Mouse (Mus musculus) right cerebral cortex, postnatal 36 days (tissue): ENCODE results near the gene Wdr37.

Source experiments
- DNase-seq, 2 experiments: peaks; one replicate each; pipeline ENCODE4 v3.0.0; 2022; ENCODE audit warnings: low spot score in 2 of 2, mixed read lengths in 1 of 2

The Wdr37 gene

DNA sequence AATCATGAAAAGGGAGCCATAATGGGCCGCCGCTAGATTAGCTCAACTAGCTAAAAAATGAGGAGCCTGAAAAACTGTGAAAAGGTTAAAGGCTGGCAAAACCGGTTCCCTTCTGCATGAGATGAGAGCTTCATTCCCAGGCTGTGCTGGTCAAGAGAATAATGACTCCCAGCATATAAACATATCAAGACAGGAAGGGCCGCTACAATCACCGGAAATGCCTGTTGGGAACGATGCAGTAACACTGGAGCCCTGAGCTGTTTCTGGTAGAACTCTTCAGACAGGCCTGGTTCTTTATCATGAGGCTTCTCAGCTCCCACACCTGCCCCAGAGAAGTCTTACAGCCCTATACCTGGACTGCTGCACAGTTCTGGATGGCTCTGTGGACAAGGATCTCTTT, 31.8 kb downstream of the Wdr37 start:
- no peak for DNase-seq

DNA sequence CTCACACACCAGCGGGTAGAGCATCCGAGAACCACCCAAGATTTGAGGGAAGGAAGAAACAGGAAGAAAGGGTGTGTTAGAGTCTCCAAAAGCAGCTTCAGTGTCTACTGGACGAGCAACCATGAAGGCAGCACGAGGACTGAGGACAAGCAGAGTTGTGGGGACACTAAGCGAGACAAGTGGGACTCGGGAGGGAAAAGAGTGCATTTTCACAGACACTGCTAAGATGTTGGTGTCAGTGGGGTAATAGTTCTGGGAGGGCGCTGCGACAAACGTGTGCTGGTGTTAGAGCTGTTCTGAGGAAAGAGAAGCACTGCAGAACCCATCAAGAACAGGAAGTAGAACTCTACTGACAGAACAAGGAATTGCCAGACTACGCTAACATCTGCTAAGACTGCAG, 32.6 kb downstream of the Wdr37 start:
- DNase-seq, result no peak

DNA sequence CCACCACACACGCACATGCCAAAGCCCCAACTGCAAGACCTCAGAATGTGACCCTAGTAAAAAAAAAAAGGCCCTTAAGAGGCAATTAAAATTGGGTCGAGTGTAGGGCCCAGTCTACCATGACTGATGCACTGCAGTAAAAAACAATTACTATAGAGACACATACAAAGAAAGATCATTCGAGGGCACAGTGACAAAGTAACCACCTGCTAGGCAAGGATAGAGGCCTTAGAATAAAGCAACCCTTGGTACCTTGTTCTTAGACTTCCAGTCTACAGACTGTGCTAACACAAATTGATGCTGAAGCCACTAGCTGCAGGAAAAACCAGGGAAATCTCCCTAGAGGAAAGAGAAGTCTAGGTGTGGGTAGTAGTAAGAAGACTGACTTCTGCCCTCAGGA, 33.3 kb downstream of the Wdr37 start:
- no peak for DNase-seq

DNA sequence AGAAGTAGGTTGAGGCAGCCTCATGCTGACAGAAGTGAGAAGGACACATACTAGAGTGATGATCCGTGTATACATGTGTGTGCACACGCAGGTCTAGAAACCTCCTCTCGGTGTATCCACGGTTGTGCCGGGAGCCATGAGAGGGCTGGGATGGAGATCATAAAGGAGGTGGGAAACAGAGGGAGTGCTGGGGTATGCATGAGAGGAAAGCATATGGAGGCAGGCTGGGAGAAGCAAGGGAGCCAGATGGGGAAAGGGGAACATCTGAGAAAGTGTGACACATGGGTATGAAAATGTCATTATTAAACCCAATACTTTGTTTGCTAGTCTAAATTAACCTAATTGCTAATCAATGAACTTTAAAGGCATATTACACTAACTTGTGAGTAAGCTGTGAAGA, 37.1 kb downstream of the Wdr37 start:
- DNase-seq, result no peak

DNA sequence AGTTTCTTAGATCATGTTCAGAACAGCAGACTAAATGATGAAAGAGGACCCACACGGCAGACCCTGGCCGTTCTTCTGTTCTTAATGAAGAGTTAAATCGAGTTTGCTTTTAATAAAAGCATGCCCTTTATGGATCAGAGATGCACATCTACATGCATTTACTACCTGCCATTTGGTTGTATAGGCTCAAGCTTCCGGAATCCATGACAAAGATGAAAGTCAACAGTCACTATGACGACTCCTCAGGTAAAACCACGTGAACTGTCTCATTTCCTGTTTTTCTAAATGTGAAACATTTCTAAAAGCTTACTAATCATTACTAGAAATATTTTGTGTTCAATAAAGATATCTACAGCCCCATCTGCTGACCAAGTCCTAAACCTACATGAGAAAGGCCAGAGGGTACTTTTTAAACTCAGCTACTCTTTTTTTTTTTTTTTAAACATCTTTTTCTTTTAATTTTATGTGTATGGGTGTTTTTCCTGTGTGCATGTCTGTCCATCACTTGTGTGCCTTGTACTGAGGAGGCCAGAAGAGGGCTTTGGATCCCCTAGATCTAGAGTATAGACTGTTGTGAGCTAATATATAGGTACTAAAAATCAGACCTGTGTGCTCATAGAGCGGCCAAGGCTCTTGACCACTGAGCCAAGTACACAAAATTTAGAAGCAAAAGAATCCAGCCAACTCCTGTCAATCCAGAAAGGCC, 40.0 kb downstream of the Wdr37 start:
- DNase-seq, result no peak

DNA sequence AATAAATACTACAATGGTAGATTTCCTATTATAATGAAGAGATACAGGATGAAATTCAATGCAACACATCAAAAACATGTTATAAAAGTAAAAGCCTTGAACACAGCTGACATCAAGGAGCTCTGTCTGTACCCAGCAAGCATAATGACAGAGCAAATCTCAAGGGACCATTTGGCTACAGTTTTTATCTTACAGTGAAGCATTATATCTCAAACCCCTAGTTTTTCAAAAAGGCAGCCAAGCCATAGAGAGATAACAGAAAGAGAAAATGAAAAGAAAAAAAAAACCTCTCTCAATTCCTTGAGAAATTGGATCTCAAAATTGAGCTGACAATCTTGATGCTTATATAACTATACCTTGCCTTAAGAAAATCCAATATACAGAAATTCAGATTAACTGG, 41.0 kb downstream of the Wdr37 start:
- DNase-seq, result no peak

DNA sequence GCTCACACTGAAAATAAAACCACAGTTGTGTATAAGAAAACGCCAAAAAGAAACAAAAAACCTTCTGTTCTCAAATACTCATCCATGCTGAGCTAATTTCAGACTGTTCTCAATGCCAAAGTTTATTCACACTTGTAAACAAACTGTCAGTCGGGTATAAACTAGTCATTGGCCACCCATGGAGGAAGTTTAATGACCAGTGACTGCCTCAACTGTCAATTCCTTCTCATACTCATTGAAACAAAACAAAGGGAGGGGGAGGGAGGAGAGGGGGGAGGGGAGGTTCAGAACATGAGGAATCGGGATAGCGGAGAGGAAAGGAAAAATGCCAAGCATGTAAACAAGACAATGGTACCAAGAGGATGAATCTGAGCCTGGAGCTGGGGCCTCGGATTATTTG, 41.9 kb downstream of the Wdr37 start:
- no peak for DNase-seq

DNA sequence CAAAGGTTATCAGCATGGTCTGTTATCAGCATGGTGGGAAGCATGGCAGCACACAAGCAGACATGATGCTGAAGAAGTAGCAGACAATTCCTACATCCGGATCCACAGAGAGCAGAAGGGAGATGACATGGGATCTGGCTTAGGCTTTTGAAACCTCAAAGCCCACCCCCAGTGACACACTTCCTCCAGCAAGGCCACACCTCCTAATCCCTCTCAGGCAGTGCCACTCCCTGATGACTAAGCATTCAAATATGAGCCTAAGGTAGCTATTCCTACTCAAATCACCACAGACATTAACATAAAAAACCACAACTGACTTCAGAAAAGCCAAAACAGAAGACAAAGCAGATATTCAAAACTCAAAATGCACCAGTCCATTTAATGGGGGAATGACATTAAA, 42.8 kb downstream of the Wdr37 start:
- DNase-seq, result no peak

DNA sequence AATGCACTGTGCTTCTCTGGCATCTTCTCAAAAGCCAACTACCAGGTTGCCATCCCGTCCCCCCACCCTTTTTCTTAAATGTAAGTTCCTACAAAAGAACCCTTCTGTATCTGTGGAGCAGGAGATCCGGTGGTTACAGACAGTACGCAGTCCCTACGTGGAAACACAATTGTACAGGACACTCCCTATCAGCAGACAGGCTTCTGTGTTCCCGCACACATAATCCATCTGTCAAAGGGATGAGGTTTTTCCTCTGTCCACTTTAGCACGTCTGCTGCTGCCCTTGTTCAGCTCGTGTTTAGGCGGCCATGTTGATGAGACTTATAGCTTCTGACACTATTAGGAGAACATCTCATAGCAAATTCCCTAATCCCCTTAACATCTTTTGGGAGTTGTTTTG, 48.2 kb downstream of the Wdr37 start:
- DNase-seq, result no peak

DNA sequence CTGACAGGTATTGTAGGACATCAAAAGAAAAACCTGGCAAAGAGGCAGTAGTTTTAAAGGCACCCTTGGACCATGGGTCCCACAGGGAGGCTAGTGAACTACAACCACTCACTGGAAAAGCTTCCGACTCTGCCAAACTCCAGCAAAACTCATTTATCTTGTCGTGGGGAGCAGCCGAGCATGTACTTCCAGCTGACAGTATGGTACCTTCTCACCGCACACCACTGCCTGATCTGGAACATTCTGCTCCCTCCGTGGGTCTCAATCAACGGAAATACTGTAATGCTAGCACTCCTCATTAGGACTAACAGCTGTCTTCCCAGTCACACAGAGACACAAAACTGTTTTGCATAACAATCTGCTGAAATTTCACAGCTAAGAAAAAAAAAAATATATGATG, 48.6 kb downstream of the Wdr37 start:
- DNase-seq, result no peak

DNA sequence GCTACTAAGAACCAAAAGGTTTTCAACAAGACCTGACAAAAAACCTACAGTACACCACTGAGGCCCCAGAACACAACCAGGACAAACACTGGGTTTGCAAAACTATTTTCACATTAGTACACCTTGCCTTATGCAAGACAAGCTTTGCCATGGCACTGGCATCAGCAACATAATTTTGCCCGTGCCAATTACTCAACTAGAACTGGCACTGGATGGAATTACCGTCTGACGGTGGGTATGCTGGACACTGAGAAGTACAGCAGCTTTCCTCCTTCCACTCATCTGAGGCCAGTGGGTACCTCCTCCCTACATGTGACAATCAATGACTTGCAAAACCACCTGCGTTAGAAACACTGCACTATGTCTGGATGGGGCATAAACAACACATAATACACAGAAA, 49.5 kb downstream of the Wdr37 start:
- DNase-seq, result no peak

DNA sequence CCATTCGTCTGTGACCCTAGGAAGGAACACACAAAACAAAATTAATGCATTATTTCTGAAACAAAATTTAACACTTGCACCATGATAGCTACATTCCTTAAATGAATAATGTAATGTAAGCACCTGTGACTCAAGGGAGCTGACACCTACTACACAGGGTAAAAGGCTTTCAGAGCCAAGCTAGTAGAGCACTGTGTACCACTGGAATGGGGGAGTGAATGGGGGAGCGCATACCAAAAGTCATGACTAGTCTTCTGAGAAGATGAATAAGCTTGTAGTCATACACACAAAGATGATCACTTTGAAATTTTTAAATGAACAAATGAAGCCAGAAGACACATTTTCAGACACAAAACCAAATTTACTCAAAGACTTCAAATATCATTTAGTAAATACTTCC, 65.8 kb downstream of the Wdr37 start:
- no peak for DNase-seq

DNA sequence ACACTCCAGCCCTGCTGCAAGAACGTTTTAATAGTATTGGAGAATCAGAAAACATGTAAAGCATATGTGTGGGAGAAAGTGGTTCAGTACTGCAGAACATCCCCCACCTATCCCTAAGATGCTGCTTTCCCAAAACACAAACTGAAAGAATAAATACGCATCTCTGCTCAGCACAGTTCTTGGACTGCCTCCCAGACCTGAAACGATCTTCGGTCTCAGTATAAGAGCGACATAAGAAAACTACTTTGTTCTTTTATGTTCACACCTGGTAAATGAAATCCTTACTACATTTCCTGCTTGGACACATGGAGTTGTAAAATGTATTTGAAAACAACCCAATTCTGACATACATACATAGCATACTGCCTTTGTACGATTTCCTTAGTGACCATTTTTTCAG, 71.1 kb downstream of the Wdr37 start:
- no peak for DNase-seq

DNA sequence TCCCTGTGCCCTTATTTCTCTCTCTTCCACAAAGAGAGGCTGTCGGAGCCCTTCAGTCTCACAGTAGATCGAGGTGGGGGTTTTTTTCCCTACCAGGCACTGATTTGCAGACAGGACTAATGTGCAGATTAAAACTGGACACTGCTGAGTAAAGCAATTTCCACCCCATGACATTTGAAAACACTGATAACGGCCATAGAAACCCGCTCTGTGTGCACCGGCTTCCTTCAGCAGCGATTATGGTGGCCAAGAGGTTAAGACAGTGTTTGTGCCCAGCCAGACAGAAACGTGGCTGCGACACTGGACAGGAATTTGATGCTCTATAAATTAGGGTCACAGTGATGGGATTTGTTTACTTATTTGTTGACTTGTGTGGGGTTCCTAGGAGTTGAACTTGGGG, 78.5 kb downstream of the Wdr37 start:
- no peak for DNase-seq

DNA sequence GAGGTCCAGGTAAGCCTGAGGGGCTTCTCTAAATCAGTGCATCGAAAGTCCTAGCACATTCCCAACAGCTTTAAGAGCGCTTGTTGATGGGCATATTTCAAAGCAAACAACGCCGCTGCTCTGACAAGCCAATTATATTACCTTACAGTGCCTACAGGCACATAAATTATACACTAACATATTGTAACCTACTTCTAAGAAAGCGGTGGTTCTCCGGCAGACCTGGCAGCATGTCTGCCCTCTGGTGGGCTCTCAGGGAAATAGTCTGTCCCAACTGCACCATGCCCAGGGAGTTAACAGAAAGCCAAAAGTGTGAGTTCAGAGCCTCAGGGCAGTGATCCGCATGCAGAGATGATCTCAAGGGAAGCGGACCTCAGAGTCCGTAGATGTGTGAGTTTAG, 86.5 kb downstream of the Wdr37 start:
- DNase-seq, result peak; percentile 44 to 50

DNA sequence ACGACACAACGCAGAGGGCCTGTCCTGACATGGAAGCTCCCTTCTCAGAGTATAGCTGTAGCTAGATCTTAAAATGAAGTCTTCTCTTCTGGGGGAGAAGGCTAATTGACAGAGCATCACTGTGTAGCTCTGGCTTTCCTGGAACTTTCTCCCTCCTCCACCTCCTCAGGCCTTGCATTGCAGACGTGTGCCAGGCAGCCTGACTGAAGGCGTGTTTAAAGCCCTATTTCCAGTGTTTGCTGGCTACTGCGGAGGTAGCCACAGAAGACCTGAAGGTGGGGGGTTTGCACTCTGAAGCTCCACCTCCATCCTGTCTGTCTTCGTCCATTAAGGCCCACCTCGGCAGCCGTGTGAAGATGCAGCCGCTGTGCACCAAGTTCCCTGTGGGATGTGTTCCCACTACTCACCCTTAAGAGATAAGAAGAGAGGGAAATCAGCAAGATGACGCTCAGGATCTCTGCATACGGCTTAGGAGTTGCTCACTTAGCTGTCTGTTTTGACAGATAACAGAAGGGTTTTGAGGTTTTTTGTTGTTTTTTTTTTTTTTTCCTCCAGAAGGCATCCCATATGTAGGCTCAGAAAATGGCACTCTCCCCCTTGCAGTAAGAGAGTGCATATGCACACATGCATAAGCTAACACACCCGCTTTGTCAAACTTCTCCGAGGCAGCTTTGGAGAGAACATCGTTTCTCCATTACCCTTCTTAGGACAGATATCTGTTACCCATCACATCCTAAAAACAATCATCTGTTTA, 87.2 kb downstream of the Wdr37 start:
- no peak for DNase-seq

DNA sequence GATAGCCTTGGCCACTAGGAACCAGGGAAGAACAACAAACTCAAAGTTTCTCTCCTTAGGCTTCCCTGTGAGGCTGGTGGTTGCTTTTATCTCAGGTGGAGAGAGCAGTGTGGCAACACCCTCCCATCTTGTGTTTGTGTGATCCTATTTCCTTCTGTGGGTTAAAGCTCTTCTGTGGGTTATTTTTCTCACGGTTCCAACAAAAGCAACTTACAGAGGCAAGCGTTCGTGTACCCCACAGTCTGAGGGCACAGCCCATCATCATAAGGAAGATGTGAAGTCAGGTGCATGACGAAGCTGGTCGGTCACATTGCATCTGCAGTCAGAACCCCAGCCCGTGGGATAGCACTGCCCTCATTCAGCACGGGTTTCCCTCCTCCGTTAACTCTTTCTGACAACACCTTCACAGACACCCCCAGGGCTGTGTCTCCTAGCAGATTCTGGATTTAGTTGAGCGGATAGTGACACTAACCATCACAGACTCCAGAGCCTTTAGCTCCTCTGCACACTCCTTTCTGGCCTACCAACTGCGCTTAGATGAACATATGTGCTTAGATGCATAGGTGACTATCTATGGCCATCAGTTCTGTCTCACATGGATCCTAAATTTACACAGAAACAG, 87.9 kb downstream of the Wdr37 start:
- no peak for DNase-seq

DNA sequence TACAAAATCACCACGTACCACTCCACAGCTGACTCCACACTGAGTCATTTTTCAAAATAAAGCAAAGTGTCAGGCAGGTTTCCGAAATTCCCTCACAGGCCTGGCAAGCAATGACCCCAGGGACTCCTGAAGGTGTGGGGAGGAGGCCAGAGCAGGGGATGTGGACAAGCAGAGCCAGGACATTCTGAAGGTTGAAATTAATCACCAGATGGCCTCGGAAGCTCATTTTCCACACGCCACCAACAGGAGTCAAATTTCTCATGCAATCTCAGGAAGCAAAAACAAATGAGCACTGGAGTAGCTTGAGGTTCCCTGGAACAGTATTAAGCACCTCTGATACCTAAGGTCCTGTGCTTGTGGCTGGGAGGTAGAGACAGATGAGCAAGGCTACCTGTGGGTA, 89.1 kb downstream of the Wdr37 start:
- DNase-seq, result no peak

DNA sequence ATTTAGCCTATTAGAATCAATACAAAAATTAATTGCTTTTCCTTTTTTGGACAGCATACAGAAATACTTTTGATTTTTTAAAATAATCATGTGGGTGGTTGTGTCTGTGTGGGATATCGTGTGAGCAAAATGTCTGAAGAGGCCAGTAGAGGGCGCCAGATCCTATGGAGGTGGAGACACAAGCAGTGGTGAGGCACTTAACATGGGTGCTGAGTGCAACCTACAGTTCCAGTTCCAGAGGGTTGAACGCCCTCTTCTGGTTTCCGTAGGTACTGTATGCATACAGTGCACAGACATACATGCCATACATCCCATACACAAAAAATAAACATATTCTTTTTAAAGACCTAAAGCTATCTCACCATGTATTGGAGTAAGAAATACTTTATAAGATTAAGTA, 91.3 kb downstream of the Wdr37 start:
- DNase-seq, result no peak

DNA sequence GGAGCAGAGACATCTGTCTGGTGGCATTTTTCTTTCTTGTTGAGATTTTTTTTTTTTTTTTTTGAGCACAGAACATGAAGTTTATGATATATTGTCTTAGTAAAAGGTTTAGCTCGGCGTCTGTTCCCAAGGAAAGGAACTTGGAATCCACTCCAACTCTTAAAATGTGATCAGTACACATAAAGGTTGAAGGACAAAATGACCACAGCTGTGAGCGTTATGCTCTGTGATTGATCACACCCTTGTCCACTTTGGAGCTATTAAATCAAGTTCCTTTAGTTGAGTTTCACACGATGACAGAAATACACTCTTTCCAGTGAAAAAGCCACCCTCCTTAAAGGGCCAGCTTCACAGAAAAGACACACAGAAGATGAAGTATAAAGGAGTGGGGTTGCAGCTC, 101.1 kb downstream of the Wdr37 start:
- DNase-seq, result no peak

DNA sequence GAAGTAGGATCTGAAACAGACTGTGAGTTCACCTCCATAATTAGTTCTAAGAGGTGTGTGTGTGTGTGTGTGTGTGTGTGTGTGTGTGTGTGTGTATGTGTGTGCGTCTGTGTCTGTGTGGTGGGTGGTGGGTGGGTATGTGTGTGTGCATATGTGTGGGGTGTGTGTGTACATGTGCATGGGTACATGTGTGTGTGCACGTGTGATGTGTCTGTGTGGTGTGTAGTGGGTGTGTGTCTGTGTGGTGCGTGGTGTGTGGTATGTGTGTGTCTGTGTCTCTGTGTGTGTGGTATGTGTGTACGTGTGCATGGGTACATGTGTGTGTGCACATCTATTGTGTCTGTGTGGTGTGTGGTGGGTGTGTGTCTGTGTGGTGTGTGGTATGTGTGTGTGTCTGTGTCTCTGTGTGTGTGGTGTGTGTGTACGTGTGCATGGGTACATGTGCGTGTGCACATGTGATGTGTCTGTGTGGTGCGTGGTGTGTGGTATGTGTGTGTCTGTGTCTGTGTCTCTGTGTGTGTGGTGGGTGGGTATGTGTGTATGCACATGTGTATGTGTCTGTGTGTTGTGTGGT, 102.0 kb downstream of the Wdr37 start:
- DNase-seq, result no peak

DNA sequence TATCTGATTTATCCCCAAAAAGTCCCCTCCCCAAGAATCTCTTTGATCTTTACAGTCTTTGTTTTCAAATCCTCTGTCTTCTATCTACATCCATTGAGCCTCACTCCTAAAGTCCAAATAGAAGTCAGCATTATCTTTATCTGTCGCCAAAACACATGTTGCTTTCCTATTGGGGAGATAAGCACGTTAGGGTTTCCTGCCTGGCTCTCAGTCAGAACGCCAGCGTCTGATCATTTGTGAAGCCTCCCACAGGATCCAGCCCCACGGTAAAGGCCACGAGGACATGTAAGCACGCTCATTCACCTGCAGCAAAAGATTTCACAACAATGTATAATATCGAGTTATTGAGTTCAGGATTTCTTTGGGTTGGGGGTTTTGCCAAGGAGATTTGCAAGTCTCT, 110.8 kb downstream of the Wdr37 start:
- DNase-seq, result no peak
